Mouse (Mus musculus) ES-Bruce4 (cell line): ENCODE measurements at regions not wholly inside any gene's neighbourhood (a gene's known extent, or its start where the extent isn't known, plus 50 kb on each side); places are given as distances from the start of the nearest gene placed in this dataset.

Experiments
- CTCF ChIP-seq: IDR thresholded peaks from one replicate; pipeline ENCODE4 v1.8.1; 2011; ENCODE audit warnings: low read depth, low read length
- POLR2A ChIP-seq: IDR thresholded peaks from one replicate; pipeline ENCODE4 v1.8.1; 2011; ENCODE audit warnings: low read length; ENCODE audit not compliant: insufficient read depth

- no peak for TF ChIP-seq POLR2A
- TF ChIP-seq CTCF, result no peak
Measured at GRCm38 (mm10) chr2:70914372-70914771, 88.8 kb upstream of the Tlk1 start.
